Mouse (Mus musculus) granulocyte monocyte progenitor cell, adult 5-6 weeks (primary cell): ENCODE measurements around the gene Prss45. TPM values are rescaled to one million over a fixed set of nuclear protein-coding genes. Genes with fewer than 3 reads are reported as not detected.

Experiments used
- ATAC-seq: replicated peaks from 2 replicates; pipeline ENCODE4 v1.8.0; 2016; ENCODE audit warnings: mild to moderate bottlenecking, moderate TSS enrichment, inconsistent platforms; ENCODE audit not compliant: poor library complexity, severe bottlenecking
- total RNA-seq, 2 experiments: library from RNA; stranded (forward) in 1 of 2; stranded (reverse) in 1 of 2; fragments of 200-712, 200-1000 nt in 1 of 2; fragments of >200 nt in 1 of 2; fragmentation: Nextera tagmentation in 1 of 2; gene quantifications; 2 replicates each; pipeline ENCODE4 v1.2.3; 2014 to 2017

Prss45 gene
- total RNA-seq, 2 experiments from 2014 or later, result not detected

DNA sequence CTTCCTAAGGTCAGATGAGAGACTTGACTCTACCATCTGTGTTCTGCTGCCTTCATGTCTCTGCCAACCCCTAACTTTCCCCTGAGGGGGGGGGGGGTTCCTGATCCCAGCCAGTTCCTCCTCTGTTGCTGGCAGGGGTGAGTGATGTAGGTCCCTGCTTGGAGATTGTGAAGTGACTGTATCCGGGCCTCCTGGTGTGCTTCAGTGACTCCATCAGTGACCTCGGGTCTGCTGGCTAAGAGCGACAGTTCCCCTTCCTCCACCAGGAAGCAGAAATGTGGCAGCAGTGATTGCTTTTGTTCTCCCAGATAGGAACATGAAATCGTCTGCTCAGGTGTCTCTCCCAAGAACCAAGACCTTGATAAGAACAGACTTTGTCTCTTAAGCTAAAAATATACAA lies 22.5 kb downstream of the Prss45 start:
- ATAC-seq, result peak; percentile 67

GRCm38 (mm10) chr9:110857781-110858472 lies 23.5 kb downstream of the Prss45 start, which contains the start of gene Prss50:
Gene Prss50, plus strand, starts transcription at chr9:110857967.
- peak; percentile 62 for ATAC-seq

DNA sequence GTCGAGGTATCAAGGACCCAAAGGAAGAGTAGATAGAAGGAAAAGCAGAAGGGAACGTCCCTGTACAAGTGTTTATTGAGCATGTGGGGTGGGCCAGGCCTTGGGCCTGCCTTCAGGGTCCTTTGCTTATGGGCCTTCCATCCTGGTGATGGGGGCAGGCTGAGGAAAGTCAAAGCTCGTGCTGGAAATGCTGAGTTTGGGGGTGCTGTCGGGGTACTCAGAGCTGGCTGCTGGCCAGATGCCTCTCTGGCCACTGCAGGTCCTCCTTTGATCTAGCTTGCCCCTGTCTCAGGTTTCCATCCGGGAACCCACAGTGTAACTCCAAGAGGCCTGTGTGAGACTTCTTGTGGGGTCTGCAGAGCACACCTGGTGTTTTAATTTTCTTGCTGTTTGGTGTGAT lies 24.1 kb downstream of the Prss45 start:
- ATAC-seq, result no peak

DNA sequence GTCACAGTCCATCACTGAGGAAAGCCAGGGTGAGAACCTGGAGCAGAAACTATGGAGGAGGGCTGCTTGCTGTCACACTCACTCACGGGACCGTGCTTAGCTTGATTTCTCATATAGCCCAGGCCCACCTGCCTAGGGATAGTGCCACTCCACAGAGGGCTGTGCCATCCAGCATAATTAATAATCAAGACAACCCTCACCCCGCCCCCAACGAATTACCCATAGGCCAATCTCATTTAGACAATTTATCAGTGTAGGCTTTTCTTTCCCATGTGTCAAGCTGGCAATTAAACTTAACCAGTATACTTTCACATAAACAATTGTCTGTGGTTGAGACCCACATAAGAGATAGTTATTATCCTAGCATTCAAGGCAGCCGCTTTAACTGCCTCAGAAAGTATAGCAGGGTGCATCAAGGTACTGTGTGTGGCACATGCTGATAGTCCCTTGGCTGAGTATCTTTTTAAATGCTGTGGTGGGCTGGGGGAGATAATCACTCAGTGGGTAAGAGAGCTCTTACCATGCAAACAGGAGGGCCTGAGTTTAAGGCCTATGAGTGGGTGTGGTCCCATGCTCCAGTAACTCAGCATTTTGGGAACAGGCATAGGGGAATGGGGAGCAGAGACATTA lies 24.7 kb downstream of the Prss45 start:
- ATAC-seq, result no peak

DNA sequence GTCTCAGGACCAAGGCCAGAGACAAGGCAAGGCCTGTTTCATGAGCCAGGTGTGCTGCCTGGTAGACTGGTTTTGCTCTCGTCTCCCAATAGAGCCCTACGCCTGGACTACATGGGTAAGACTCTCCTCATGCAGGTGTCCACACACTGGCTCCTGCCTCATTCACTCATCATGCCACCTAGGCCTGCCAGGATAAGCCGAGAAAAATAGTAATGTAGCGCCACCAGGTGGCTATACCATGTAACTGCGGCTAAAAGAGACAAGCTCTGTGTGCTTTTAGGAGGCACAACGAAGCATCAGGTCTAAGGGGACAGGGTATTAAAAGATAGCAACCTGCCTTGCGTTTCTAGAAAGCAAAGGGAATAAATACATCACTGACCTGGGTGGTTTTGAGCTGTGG lies 36.6 kb downstream of the Prss45 start:
- peak; percentile 77 for ATAC-seq

DNA sequence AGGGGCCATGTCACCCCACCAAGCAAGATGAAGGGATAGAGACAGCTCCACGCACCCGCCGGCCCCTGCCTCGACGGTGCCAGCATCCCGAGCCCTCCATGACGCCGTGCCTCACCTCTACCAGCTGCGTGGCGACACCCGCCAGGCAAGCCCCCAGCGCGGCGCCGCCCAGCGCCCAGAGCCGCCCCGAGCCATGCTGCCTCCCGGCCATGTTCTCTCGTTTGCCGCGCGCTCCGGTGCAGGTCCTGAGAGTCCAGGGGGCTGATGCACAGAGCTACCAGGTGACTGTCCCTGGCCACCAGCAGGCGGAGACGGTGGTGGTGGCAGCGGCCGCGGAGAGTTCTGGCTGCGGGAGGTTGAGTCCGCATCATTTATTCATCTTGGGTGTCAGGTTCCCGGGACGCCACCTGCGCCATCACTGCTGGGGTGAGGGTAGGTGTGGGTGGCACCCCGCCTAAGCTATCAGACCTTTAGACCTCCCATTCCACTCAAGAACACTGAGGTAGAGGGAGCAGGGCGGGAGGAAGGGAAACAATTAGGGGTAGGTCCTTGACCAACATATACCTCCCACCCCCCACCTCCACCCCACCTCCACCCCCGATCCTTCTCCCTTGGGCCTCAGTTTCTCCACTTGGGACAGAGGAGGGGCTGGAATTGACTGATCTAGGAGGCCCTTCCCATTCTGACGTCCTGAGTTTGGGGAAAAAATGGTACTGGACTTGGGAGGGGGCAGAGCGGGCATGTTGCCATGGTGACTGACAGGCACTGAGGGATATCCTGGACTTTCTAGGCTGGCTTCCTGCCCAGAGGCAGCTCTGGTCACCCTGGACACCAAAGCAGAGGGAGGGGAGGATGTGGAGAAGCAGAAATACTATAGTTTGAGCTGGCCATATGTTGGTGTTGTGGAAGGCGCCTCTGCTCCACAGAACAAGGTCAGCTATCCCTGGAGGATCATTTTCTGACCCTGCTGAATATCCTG lies 39.6 kb downstream of the Prss45 start:
- ATAC-seq, result no peak

DNA sequence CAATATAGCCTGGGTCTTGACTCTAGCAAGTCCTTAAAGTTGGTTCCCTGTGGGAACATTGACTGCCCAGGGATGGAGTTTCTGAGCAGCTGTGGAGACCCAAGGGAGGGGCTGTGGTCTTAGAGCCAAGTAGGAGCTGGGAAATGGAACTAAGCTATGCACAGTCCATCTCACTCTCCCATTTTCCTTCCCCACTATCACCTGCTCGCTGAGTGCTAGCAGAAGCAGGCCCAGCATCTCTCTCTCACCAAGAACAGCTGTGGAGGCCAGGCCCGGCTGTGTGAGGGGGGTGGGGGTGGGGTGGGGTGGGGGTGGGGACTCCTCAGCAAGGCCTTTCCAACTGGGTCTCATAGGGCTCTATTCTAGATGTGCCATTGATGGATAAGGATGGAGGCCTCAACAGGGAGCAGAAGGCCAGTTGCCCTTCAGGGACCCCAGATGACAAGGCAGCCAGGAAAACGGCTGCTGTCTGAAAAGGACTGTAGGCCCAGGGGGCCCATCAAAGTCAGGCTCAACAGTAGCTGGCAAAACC lies 40.3 kb downstream of the Prss45 start:
- no peak for ATAC-seq

GRCm38 (mm10) chr9:110875288-110875695 lies 40.9 kb downstream of the Prss45 start:
- ATAC-seq, result no peak

- peak; percentile 33; the same call in 1 of the 2 replicates for ATAC-seq
Observed at GRCm38 (mm10) chr9:110877353-110877752, 43.0 kb downstream of the Prss45 start.

DNA sequence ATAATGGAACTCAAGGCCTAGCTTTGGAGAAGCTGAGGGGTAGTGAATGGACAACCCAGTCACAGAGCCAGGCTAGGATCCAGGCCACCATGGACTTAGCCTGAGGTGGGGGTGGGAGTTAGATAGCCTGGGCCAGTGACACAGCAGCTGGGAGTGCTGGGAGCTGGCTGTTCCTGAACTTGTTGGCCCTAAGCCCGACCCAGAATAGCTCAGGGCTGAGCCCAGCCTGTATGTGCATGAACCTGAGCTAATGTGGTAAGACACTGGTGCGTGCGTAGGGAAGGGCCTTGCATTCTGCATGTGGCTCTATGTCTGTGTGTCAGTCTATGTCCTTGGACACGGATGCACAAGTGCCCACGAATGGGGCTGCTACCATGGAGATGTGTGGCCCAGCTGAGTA lies 43.5 kb downstream of the Prss45 start:
- no peak for ATAC-seq

GRCm38 (mm10) chr9:110879191-110879920 lies 45.0 kb downstream of the Prss45 start, which contains the start of gene Als2cl:
Gene Als2cl, plus strand, starts transcription at chr9:110879870.
- ATAC-seq, result no peak

DNA sequence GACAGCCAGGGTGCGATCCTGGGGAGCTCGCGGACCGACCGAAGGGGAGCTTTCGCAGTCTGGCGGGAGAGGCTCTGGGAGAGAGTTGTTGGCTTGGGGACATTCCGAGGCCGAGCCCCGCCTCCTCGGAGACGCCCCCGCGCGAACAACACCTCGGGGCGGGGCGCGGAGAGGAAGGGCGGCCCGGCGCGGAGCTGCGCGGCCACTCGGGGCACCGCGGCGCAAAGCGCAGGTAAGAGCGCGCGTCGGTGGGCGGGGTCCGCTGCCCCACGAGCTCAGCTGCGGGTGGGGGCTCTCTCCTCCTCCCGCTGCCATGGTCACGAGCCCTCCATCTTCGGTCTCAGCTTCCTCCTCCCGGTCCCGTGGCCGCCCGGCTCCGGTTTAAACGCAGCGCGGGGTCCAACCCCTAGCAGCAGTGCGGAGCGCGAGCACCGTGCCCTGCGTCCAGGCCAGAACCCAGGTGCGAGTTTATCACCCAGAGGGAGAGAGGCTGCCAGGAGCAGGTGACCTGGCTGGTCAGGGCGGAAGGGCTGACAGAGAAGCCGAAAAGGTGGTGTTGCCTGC lies 45.7 kb downstream of the Prss45 start, which contains the start of gene Tmie:
Gene Tmie, minus strand, starts transcription at position 116 of the 564 bp plus-strand sequence.
- ATAC-seq, result peak; percentile 56

- ATAC-seq, result peak; percentile 13; the same call in 1 of the 2 replicates
Observed at GRCm38 (mm10) chr9:110880772-110881171, 46.4 kb downstream of the Prss45 start.

DNA sequence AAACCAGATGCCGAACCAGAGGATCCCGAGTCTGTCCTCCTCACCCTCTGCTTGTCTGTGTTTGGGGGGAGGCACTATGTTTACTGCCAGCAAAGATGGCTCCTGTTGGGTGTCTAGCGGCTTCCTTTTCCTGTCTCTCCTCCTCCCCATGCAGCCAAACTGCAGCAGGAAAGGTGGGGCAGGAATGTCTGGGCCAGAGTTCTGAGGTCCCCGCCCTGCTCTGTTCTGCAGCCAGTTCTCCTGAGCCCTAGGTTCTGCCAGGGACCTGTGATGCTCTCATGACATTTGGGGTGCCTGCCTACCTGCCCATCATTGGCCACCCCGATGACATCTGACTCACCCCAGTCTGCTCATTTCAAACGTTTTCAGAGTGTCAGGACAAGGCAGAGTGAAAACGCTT lies 47.6 kb downstream of the Prss45 start:
- no peak for ATAC-seq

DNA sequence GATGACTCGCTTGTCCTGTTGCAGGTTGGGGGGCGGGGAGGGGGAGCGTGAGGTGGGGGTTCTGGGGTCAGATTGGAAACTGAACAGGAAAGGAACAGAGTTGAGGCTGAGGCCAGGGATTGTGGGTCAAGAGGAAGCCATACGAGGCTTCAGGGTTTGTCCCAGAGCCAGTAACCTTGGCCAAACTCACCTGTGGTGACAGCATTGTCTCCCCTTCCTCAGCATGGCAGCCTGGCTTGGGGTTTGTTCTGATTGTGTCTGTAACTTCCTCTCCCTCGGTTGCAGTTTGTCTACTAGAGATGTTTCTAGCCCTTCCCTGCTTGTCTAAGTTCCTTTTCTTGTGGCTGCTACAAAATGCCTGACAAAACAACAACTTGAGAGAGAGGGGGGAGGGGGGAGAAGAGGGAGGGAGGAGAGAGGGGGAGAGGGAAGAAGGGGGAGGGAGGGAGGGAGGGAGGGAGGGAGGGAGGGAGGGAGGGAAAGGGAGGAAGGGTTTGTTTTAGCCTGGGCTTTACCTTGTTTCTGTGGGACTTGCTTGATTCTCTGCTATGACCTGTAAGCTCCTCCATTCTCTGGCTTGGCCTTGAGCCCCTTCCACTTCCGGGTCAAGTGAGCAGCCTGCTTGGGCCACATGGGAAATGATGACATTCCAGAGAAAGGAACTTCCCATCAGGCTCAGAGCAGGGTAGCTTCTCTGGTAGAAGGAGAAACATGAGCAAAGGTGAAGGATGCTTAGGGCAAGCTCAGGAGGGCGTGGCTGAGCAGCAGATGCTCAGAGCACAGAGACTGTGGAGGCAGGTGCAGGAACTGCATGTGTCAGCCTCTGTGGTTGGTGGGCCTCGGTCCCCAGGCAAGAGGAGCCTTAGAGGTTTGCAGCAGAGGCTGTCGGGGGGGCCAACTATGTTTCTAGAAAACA lies 53.3 kb downstream of the Prss45 start:
- no peak; the same call in 1 of the 2 replicates for ATAC-seq

DNA sequence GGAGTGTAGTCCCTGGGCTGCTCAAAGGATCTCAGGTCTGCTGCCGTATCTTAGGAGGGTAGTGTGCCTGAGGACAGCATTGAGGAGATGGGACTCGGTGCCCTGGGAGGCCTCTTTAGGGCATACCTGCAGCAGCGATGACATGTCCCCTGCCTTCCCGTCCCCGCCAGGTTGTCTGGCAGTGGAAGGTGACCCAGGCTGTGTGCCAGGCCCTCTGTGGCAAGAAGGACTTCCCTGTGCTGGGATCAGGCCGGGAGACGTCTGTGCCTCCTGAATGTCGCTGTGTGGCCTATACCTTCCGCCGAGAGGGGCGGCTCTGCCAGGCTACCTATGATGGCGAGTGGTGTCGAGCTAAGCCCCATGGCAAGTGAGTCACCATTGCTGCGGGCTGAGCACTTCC lies 54.5 kb downstream of the Prss45 start:
- ATAC-seq, result no peak

DNA sequence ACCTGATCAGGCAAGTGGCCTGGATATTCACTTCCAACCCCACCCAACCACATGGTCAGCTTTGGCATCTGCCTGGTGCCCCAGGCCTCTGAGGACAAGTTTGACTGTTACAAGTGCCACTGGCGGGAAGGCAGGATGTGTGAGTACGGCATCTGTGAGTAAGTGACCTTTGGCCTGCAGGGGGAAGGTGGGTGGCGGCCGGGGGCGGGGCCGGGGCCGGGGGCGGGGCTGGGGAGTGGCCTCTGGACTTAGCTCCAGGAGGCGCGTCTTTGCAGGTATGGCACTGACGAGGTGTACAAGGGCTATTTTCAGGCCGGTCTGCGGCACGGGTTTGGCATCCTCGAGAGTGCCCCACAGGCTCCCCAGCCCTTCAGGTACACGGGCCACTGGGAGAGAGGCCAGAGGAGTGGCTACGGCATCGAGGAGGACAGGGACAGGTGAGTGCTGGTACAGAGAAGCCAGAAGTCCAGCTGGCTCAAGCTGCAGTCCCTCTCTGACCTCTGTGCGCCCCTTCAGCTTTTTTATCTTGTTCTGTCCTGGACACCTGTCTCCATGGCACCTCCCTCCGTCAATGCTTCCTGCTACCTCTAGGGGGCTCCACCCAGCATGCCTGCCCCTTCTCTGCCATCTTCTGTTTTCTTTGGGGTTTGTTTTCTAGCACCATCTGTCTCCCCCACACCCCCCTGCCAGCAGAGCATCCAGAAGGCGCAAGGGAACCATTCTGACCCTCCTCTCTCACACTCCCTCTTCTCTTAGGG lies 55.8 kb downstream of the Prss45 start:
- no peak for ATAC-seq
